Mouse (Mus musculus) forebrain, embryonic 10.5 days (tissue): Measurements from ENCODE around the gene Lypd4. TPM values are rescaled to one million over a fixed set of nuclear protein-coding genes. Genes with fewer than 3 reads are reported as not detected.

ENCODE experiments used
- DNase-seq: peaks from one replicate; pipeline ENCODE4 v3.0.0-alpha.2; 2017; ENCODE audit warnings: low spot score; ENCODE audit errors: extremely low spot score
- H3K27ac ChIP-seq: fragments of 300-500 bp; sonication (generic); 2 replicates; pipeline ENCODE4 v1.5.1; 2016; ENCODE audit warnings: mild to moderate bottlenecking
- H3K27me3 ChIP-seq: fragments of 300-500 bp; sonication (generic); 2 replicates; pipeline ENCODE4 v1.6.1; 2016; ENCODE audit warnings: mild to moderate bottlenecking; ENCODE audit not compliant: poor library complexity, severe bottlenecking
- H3K36me3 ChIP-seq: fragments of 300-500 bp; sonication (generic); replicated peaks from 2 replicates; pipeline ENCODE4 v1.6.1; 2016; ENCODE audit warnings: mild to moderate bottlenecking, moderate library complexity
- H3K4me1 ChIP-seq: fragments of 300-500 bp; sonication (generic); 2 replicates; pipeline ENCODE4 v1.6.1; 2016
- H3K4me3 ChIP-seq: fragments of 300-500 bp; sonication (generic); 2 replicates; pipeline ENCODE4 v1.5.1; 2016; ENCODE audit warnings: mild to moderate bottlenecking, moderate library complexity
- H3K9me3 ChIP-seq: fragments of 300-500 bp; sonication (generic); 2 replicates; pipeline ENCODE4 v1.6.1; 2016; ENCODE audit warnings: mild to moderate bottlenecking, moderate library complexity
- WGBS: fragments of 180-500 bp; shearing (Covaris S2); methylation state at CpG from one replicate; pipeline ENCODE4 v1.1.7; 2016; 5-methylcytosine and 5-hydroxymethylcytosine counted together
- polyA plus RNA-seq: library from polyadenylated mRNA; unstranded; fragments of >200 nt; fragmentation: Nextera tagmentation; extraction: Ambion mirVana; gene quantifications from 2 replicates; pipeline ENCODE4 v1.2.1, GENCODE M21; 2016

The Lypd4 gene
- polyA plus RNA-seq, 1 experiment from 2014 or later, result not detected

- DNase-seq, result no peak
- Histone ChIP-seq H3K4me1 (peaks cover 41% of the 10 kb centered on the region), H3K9me3 (no peaks in the 10 kb centered on the region), H3K27ac (peak overlapping the region; percentile 100), H3K36me3 (peaks cover 47% of the 10 kb centered on the region), H3K4me3 (peak overlapping the region; percentile 99), H3K27me3 (no peaks in the 10 kb centered on the region)
- WGBS, result under 1% methylated on average over 47 of the region's 47 CpGs
Measured at GRCm38 (mm10) chr7:24884693-24885291, 15.1 kb upstream of the Lypd4 start.

GRCm38 (mm10) chr7:24883896-24884692 is 14.4 kb upstream of the Lypd4 start, which contains the start of gene Rps19:
Gene Rps19, plus strand, starts transcription at chr7:24884371.
- under 1% methylated on average over 57 of the region's 57 CpGs for WGBS
- peaks cover 40% of the 10 kb centered on the region for H3K36me3 ChIP-seq
- peak within 1 kb of the TSS; percentile 100 for H3K27ac ChIP-seq
- no peaks in the 10 kb centered on the region for H3K27me3 ChIP-seq
- peaks cover 47% of the 10 kb centered on the region for H3K4me1 ChIP-seq
- DNase-seq, result peak; percentile 97
- peak within 1 kb of the TSS; percentile 99 for H3K4me3 ChIP-seq
- no peaks in the 10 kb centered on the region for H3K9me3 ChIP-seq

DNA sequence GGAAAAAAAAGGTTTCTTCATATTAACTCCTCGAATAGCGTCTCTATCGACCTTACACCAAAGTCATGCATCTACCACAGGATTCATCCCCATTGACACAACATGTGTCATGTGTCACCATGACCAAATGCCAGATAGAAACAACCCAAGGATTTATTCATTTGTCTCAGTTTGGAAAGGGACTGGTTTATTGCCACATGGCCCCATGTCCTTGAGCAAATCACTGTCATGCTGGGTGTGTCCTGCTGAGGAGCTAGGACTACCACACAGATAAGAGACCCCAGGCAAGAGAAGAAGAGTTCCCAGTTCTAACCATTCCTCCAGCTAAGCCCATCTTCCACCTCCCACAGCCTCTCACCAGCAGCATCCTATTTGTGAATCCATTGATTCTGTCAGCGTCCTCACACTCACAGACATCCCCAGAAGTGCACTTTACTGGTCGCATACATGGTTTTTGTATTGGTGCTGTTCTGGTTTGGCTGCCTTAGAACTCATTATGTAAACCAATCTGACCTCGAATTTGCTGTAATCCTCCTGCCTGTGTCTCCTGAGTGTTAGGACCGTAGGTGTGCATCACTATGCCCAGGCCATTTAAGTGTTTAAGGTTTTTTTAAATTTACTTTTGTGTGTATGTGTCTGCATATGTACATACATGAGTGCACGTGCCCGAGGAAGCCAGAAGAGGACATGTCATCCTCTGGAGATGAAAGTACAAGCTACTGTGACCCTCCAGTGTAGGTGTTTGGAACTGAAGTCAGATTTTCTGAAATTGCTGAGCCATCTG is 12.9 kb upstream of the Lypd4 start:
- 93% methylated on average over 9 of the region's 9 CpGs for WGBS
- Histone ChIP-seq H3K27me3 (no peaks in the 10 kb centered on the region), H3K27ac (no peak overlapping the region), H3K36me3 (peaks cover 25% of the 10 kb centered on the region), H3K9me3 (no peaks in the 10 kb centered on the region), H3K4me3 (no peak overlapping the region), H3K4me1 (peaks cover 37% of the 10 kb centered on the region)
- no peak for DNase-seq

GRCm38 (mm10) chr7:24879620-24880019 is 9.9 kb upstream of the Lypd4 start:
- peaks cover 24% of the 10 kb centered on the region for H3K4me1 ChIP-seq
- H3K4me3 ChIP-seq, result no peak overlapping the region
- no peaks in the 10 kb centered on the region for H3K9me3 ChIP-seq
- H3K27me3 ChIP-seq, result no peaks in the 10 kb centered on the region
- no peak for DNase-seq
- H3K27ac ChIP-seq, result no peak overlapping the region
- no peaks in the 10 kb centered on the region for H3K36me3 ChIP-seq
- WGBS, result 19% methylated on average over 2 of the region's 2 CpGs

GRCm38 (mm10) chr7:24877588-24877987 is 7.8 kb upstream of the Lypd4 start:
- H3K27ac ChIP-seq, result no peak overlapping the region
- peaks cover 24% of the 10 kb centered on the region for H3K4me1 ChIP-seq
- no peaks in the 10 kb centered on the region for H3K36me3 ChIP-seq
- 70% methylated on average over 3 of the region's 3 CpGs for WGBS
- no peak for DNase-seq
- H3K27me3 ChIP-seq, result 0 out of 2 replicates have a peak, but pooled peaks cover 7% of the 10 kb centered on the region
- no peak overlapping the region for H3K4me3 ChIP-seq
- H3K9me3 ChIP-seq, result no peaks in the 10 kb centered on the region

DNA sequence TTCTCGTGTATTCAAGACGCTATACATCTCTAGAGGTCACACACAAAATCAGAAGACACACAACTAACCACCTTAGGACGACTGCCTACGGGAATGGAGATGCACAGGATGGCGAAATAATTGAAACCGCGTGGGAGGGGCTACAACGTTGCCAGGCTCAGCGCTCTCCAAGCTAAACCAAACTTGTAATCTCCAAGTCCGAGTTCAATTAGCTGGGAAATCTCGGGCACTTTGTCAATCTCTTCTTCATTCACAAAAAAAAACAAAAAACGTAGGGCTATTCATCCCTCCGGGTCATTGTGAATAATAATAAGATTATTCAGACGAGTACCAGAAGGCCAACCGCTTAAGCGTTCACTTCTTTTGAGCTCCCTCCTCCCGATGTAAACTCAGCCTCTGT is 661 bp downstream of the Lypd4 start:
- WGBS, result 54% methylated on average over 17 of the region's 17 CpGs
- Histone ChIP-seq H3K27me3 (peaks cover 31% of the 10 kb centered on the region), H3K9me3 (peaks cover 12% of the 10 kb centered on the region), H3K4me1 (peaks cover 20% of the 10 kb centered on the region), H3K36me3 (no peaks in the 10 kb centered on the region), H3K27ac (no peak overlapping the region), H3K4me3 (no peak overlapping the region)
- no peak for DNase-seq

- H3K9me3 ChIP-seq, result 0 out of 2 replicates have a peak, but pooled peaks cover 2% of the 10 kb centered on the region
- no peak overlapping the region for H3K4me3 ChIP-seq
- no peak for DNase-seq
- 28% methylated on average over 6 of the region's 6 CpGs for WGBS
- H3K27me3 ChIP-seq, result peaks cover 7% of the 10 kb centered on the region
- no peak overlapping the region for H3K27ac ChIP-seq
- no peaks in the 10 kb centered on the region for H3K36me3 ChIP-seq
- H3K4me1 ChIP-seq, result peaks cover 10% of the 10 kb centered on the region
Measured at GRCm38 (mm10) chr7:24864156-24864555, 5.6 kb downstream of the Lypd4 start.

- Histone ChIP-seq H3K27ac (no peak overlapping the region), H3K4me1 (peaks cover 6% of the 10 kb centered on the region; the same call in 1 of the 2 replicates), H3K27me3 (no peaks in the 10 kb centered on the region; the same call in 1 of the 2 replicates), H3K9me3 (0 out of 2 replicates have a peak, but pooled peaks cover 2% of the 10 kb centered on the region), H3K4me3 (no peak overlapping the region), H3K36me3 (no peaks in the 10 kb centered on the region)
- 89% methylated on average over 4 of the region's 4 CpGs for WGBS
- DNase-seq, result no peak
Measured at GRCm38 (mm10) chr7:24862853-24863252, 6.9 kb downstream of the Lypd4 start.

- Histone ChIP-seq H3K4me3 (no peak within 1 kb of the TSS), H3K27me3 (no peaks in the 10 kb centered on the region; the same call in 1 of the 2 replicates), H3K27ac (no peak within 1 kb of the TSS), H3K4me1 (peaks cover 8% of the 10 kb centered on the region), H3K36me3 (no peaks in the 10 kb centered on the region), H3K9me3 (0 out of 2 replicates have a peak, but pooled peaks cover 2% of the 10 kb centered on the region)
- WGBS, result 94% methylated on average over 7 of the region's 7 CpGs
- no peak for DNase-seq
Measured at GRCm38 (mm10) chr7:24861913-24862312, 7.8 kb downstream of the Lypd4 start, which contains the start of gene Gm9844. Gene Gm9844, plus strand, starts transcription at chr7:24862213.

DNA sequence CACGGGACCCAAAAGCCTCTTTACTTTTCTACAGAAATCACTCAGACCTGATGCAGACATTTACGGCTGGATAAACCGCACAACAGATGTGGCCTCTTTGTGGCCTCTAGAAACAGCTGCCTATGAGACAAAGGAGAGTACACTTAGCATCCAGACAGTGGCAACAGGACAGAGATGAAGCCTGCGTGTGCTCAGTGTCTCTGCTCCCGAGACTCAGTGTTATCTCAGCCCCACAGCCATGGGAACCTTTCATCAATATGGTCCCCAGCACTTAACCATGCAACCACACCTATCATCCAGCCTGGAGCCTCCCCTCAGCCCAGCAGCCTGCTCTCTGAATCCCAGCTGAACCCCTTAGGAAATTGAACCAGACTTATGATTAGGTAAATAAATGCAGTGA is 10.5 kb downstream of the Lypd4 start:
- DNase-seq, result no peak
- WGBS, result 80% methylated on average over 5 of the region's 5 CpGs

GRCm38 (mm10) chr7:24856460-24857120 is 13.2 kb downstream of the Lypd4 start:
- H3K4me3 ChIP-seq, result no peak overlapping the region
- DNase-seq, result no peak
- H3K4me1 ChIP-seq, result peaks cover 19% of the 10 kb centered on the region
- H3K9me3 ChIP-seq, result no peaks in the 10 kb centered on the region
- no peaks in the 10 kb centered on the region for H3K36me3 ChIP-seq
- peak overlapping the region; percentile 58 for H3K27ac ChIP-seq
- WGBS, result 29% methylated on average over 6 of the region's 6 CpGs
- H3K27me3 ChIP-seq, result no peaks in the 10 kb centered on the region

More for the DNA sequence above, 10.5 kb downstream of the Lypd4 start:
- Histone ChIP-seq H3K27ac (no peak overlapping the region), H3K9me3 (0 out of 2 replicates have a peak, but pooled peaks cover 2% of the 10 kb centered on the region), H3K27me3 (no peaks in the 10 kb centered on the region), H3K4me3 (no peak overlapping the region), H3K36me3 (no peaks in the 10 kb centered on the region), H3K4me1 (peaks cover 10% of the 10 kb centered on the region)

- H3K9me3 ChIP-seq, result no peaks in the 10 kb centered on the region
- H3K4me1 ChIP-seq, result peaks cover 27% of the 10 kb centered on the region
- no peaks in the 10 kb centered on the region for H3K27me3 ChIP-seq
- no peak overlapping the region for H3K4me3 ChIP-seq
- WGBS, result 40% methylated on average over 7 of the region's 7 CpGs
- DNase-seq, result no peak
- no peaks in the 10 kb centered on the region for H3K36me3 ChIP-seq
- peak overlapping the region; percentile 67 for H3K27ac ChIP-seq
Measured at GRCm38 (mm10) chr7:24853695-24854094, 16.0 kb downstream of the Lypd4 start.
